Mouse (Mus musculus) 416B (cell line): ENCODE results near the gene Stat4.

ENCODE experiments used
- DNase-seq: peaks from one replicate; pipeline ENCODE4 v3.0.0; 2011; ENCODE audit warnings: low read depth

Gene Stat4

DNA sequence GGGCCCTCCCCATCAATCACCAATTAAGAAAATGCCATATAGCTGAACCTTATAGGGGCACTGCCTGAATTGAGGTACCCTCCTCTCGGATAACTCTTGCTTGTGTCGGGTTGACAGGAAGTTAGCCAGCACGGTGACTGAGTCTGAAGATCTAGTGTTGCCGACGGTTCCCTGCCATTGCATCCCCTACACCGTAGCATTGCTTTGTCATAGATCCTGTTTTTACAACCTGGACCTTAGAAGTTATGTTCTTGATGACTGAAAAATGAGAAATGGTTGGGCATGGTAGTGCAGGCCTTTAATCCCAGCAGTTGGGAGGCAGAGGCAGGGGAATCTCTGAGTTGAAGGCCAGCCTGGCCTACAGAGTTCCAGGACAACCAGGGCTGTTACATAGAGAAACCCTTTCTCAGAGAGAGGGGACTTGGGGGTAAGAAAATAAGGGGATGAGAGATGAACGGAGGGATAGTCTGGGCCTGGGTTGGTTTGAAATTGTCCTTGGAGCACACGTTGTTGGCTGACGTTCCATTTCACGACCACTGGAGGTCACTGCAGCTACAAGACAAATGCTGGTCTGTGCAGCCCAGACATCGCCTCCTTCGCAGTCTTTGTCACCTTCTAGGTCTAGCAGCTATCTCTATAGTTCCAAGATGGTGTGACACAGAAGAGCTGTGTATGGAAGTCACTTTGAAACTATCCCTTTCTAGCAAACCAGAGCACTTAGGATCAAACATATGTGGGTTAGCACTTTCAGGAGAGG, 159.4 kb downstream of the Stat4 start:
- DNase-seq: peak; percentile 75

GRCm38 (mm10) chr1:52147431-52147830, 160.5 kb downstream of the Stat4 start:
- no peak for DNase-seq

GRCm38 (mm10) chr1:52148178-52148577, 161.2 kb downstream of the Stat4 start:
- no peak for DNase-seq

DNA sequence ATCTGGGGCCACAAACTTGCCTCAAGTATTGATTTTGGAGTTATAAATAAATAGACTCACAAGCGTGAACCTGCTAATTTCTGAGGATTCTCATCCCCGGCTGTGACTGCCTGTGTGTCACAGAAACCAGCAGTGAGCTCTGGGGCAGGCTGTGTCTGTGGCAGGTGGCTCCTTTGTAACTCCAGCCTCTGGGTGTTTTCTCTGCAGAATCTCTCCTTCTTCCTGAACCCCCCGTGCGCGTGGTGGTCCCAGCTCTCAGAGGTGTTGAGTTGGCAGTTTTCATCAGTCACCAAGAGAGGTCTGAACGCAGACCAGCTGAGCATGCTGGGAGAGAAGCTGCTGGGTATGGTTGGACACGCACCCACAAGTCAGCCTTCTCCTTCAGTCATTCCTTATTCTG, 161.7 kb downstream of the Stat4 start:
- no peak for DNase-seq

- peak; percentile 38 for DNase-seq
These were observed 163.0 kb downstream of the Stat4 start for GRCm38 (mm10) chr1:52149934-52150346.

- DNase-seq: peak; percentile 70
These were observed 163.7 kb downstream of the Stat4 start for GRCm38 (mm10) chr1:52150676-52151075.

GRCm38 (mm10) chr1:52151166-52151565, 164.2 kb downstream of the Stat4 start:
- DNase-seq: no peak

- DNase-seq: no peak
These were observed 165.4 kb downstream of the Stat4 start for GRCm38 (mm10) chr1:52152369-52152768.

DNA sequence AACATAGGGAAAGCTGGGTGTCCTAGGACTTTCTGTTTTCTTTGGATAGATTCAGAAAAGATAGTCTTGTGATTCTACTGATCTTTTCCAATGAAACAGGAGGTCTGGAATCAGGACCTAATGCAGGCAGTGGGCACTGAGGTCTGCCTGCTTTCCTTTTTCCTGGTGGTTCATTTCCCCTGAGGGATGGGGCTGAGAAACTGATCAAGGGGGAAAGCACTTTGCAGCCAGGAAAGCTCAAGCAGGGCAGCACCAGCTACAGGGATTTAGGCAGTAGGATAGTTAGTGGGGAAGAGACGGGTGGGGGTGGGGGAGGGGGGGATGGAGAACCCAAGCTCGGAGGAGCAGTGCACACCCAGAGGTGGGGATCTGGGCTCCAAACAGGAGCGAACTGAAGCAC, 166.0 kb downstream of the Stat4 start:
- no peak for DNase-seq

- no peak for DNase-seq
These were observed 167.9 kb downstream of the Stat4 start for GRCm38 (mm10) chr1:52154890-52155289.

DNA sequence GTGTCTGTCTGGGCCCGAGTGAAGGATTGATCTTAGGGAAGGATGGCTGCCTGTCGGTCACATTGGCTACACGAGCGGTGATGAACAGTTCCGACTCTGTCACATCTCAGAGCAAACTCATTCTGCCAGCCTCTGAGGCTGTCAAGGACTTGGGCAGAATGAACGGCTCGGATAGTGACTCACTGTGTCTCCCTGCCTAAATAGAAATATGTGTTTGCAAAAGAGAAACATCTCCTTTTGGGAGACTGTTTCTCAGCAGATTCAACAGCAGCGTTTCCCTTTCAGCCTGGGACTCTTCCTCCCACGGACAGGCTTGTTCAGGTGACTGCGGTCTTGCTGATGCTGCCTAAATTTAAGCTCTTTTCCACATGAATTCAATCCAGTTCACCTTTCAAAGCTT, 169.4 kb downstream of the Stat4 start:
- no peak for DNase-seq
